Mouse (Mus musculus): ENCODE results near the gene Slit3.

The Slit3 gene

DNA sequence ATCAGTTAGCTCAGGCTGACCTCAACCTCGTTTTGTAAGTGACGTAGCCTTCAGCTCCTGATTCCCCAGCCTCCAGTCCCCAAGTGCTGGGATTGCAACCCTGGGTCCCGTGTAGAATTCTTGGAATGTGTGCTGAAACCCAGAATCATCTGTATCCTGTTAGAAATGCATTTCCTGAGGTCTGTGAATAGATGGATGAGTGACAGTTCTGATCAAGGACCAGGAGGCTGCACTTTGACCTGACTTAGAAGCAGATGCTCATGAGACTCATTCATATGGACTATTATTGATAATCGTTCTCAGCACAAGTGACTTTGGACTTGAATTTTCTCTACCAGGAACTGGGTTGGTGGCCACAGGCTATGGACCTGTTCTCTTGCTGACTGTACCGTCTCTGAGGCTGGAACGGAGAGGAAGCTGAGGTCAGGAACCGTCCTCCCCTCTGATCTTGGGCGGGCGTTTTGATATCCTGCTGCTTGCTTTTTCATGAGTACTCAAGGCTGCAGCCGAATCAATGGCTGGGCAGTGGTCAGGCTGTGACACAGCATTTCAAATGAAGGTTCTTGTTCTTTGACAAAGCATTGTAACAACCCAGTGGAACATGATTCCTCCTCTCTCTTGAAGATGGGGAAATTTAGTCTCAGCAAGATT is 401.9 kb downstream of the Slit3 start:
- no peak for DNase-seq (ENCODE audit: low spot score in 2 of 2)

DNA sequence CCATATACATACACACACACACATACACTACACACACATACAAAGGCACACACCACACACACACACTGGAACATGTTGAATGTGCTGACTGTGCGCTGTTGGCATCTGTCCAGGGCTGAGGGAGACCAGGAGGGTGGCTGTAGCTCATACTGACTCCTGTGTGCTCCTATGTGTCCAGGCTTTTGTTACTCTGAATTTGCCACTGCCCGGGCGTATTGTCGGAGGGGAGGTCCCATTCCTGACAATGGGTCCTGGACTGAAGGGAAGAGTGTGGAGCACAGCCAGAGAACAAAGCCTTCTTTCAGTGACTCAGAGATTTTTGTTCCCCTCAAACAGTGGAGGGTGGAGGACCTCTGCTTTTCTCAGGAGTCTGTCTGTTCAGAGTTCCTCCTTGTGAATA is 402.7 kb downstream of the Slit3 start:
- DNase-seq (ENCODE audit: low spot score in 2 of 2), result no peak

GRCm38 (mm10) chr11:35526219-35526762 is 405.3 kb downstream of the Slit3 start:
- DNase-seq (ENCODE audit: low spot score in 2 of 2), result no peak

DNA sequence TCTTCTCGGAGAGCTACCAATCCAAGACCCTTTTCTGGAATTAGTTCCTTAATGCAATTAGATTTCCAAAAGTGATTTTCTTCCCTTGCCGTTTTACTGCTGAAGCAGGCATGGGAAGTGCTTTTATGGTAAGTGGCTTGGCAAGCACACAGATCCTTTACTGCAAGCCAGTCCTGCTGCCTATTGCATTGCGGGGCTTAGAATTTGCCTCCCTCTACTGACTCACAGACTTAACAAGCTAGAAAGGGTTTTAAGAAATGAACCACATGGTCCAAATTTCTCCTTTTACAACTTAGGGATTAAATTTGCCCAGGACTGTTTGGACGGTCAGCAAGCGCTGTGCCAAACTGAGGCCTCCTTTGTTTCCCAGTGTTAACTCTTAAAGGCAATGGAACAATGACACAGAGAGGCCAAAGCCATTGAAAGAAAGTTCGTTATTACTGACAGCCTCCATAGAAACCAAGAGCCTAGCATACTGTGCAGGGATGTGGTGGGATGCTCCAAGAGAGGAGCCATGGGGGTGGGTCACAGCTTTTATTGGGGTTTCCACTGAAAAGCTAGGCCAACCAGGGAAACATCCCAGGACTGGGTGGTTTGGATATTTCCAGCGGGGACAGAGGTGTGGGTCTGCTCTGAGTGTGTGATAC is 406.9 kb downstream of the Slit3 start:
- no peak for DNase-seq (ENCODE audit: low spot score in 2 of 2)

GRCm38 (mm10) chr11:35535027-35535426 is 414.0 kb downstream of the Slit3 start:
- DNase-seq (ENCODE audit: low spot score in 2 of 2), result no peak

- DNase-seq (ENCODE audit: low spot score in 2 of 2), result no peak
Measured at GRCm38 (mm10) chr11:35537128-35538088, 416.4 kb downstream of the Slit3 start.

- DNase-seq (ENCODE audit: low spot score in 2 of 2), result no peak
Measured at GRCm38 (mm10) chr11:35542731-35543130, 421.7 kb downstream of the Slit3 start.

DNA sequence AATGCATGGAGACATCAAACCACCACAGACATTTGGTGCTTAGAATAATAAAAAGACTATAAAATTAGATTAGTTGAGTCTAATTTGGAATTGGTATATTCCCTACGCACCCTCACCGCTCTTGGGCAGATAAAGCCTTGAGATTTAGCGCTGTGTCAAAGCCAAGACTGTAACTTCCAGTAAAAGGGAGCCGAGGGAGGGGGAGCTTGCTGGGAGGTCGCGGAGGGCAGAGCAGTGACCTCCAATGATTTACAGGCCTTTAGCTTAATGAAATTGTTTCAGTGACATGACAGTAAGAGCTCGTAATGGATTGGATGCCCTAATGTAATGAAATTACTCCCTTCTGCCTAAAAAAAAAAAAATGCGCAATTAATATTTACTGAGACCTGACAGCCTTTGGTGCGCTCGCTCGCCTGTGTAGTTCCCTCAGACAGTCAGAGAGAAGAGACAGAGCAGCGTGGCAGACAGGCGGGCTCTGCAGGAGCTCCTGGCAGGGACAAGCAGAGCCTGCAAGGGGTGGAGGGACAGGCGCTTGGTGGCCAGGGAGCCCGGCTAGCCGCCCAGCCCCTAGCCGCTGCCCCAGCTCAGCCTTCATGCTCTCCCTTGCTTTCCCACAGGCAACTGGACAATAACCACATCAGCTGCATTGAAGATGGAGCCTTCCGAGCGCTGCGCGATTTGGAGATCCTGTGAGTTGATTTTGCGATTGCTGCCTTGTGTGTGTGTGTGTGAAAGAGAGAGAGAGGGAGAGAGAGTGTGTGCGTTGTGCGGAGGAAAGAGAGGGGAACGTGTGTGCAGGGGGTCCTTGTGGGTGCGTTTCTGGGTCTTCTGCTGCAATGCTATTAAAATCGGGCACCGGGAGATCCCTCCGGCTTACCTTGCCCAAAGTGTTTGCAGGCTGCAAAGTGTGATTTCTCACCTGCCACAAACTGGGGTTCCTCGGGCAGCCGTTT is 423.4 kb downstream of the Slit3 start:
- no peak for DNase-seq (ENCODE audit: low spot score in 2 of 2)

- DNase-seq (ENCODE audit: low spot score in 2 of 2), result no peak
Measured at GRCm38 (mm10) chr11:35546081-35546822, 425.2 kb downstream of the Slit3 start.

GRCm38 (mm10) chr11:35550036-35550435 is 429.0 kb downstream of the Slit3 start:
- no peak for DNase-seq (ENCODE audit: low spot score in 2 of 2)

DNA sequence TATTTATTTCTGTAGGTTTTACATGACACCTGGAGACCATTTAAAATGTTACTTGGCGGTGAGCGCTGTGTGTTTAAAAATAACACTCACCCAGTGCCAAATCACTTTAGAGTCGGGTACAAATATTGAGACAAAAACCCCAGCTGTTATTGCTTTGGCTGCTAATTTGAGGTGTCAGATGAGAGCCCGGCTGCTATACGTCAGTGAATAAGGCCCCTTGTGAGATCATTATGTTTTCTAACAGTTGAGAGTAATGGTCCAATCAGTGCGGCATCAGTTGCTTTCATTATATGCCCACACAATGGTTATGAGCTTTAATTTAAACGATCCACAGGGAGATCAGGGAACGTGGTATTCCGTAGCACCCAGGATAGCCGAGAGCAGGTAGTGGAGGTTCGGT is 435.2 kb downstream of the Slit3 start:
- DNase-seq (ENCODE audit: low spot score in 2 of 2), result no peak

DNA sequence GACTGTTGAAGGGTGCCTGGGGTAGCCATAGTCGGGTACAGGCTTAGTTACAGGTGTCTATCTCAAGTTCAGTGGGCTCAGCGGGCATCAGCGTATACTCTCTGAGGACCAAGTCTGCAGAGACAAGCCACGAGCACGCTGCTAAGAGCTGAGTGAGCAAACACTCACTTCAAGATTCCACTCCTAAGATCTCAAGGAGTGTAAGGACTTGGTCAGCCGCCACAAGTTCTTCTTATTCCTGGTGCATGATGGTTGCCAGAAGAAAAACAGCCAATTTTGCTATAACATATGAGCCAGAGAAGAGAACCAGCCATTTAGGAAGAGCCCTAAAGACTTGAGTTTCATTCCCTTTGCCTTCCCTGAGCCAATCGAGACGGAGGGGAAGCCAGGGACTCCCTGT is 436.5 kb downstream of the Slit3 start:
- no peak for DNase-seq (ENCODE audit: low spot score in 2 of 2)

DNA sequence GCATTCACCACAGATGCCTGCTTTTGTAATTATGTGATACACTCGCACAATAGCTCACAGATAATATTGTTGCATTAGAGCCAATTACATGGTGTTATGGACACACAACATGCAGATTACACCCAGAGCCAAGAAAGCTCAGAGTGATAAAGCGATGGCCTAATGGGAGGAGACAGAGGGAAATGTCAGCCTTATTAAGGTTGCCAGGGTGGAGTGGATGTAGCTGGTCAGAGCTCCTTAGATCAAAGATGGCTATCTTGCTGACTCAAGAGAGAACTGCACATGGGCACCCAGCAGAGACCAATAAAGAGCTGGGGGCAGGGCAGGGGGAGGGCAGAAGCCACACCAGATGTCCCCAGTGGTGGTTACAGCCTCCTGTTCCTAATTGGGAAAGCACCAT is 437.3 kb downstream of the Slit3 start:
- no peak for DNase-seq (ENCODE audit: low spot score in 2 of 2)

DNA sequence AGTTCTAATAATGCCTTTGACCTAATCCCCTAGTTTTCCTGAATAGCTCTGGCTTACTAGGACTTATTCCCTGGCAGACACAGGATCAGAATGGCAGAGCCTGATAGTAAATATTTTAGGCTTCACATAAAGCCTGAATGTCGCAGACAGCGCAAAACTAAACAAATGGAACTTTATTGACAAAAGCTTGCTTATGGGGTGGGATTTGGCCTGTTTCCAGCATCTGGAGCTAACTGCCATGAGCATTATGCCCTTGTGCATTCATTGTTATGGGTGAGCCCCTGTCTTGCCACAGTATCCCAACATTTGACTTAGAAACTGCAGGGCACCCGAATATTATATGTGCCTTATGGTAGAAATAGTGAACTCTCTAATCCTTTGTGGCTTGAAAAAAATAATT is 438.4 kb downstream of the Slit3 start:
- DNase-seq (ENCODE audit: low spot score in 2 of 2), result no peak

GRCm38 (mm10) chr11:35561760-35562159 is 440.7 kb downstream of the Slit3 start:
- no peak for DNase-seq (ENCODE audit: low spot score in 2 of 2)

DNA sequence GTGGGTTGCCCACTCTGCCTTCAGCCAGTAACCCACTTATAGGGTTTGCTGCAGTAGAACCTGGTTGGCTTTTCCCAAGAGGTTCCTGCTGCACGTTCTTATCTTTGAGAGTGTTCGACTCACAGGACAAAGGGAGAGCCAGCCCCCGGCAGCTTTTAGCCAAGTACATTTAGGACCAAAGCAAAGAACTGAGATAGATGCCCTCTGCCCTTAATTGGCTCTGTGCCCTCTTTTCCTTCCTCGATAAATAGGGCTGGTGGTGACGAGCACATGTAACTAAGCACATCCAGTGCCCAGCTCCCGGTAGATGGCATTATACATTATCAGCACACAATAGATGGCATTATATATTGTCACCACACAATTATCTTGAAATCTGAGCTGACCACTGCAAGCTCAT is 444.3 kb downstream of the Slit3 start:
- no peak for DNase-seq (ENCODE audit: low spot score in 2 of 2)

DNA sequence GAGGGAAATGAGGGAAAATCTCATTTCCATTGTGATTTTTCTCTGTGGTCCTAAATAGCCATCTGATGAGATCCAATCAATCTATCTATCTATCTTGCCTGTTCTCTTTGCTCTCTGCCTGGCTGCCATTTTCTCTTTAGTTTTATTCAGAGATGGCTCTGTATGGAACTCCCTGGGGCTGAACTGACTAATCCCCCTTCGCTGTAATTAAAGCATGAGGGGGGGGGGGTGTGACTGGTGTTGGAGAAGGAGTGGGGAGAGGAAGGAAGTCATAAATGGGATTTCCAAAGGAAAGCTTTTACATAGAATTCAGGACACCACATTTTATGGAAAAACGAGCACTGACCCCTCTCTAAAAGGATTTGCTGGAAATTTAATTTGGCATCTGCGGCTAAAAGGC is 445.7 kb downstream of the Slit3 start:
- DNase-seq (ENCODE audit: low spot score in 2 of 2), result no peak

DNA sequence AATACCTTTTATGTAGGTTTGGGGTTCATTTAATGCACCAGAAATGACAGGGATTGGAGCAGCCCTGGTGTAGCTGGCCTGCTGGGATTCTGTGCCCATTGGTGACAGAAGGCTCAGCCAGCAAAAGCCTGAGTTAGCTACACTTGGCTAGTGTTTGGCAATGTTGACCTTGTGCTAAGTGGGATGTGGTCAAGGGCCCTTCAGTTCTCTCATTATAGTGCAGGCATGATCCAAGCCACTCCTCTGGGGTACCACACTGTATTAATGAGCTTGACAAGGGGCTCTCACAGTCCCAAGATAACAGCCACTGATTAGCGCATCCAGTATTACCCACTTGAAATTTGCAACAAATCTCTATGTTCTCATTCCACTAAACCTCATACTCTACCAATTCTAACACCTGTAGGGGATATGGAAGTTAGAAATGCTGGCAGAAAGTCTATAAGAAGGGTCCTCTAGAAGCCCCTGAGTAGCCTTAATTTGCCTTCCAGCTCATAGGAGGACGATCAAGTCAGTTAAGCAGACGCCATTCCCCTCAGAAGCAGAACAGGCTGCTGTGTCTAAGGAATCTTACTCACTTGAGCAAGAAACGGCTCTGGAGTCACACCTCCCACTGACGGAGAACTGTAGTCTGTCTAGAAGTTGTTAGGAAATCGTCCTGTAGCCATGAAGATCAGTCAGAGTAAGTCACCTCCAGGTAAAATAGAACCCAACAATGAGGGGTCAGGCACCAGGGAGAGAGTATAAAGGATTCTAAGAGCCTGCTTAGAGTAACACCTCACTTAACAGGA is 448.3 kb downstream of the Slit3 start:
- DNase-seq (ENCODE audit: low spot score in 2 of 2), result no peak

GRCm38 (mm10) chr11:35569957-35570356 is 448.9 kb downstream of the Slit3 start:
- DNase-seq (ENCODE audit: low spot score in 2 of 2), result no peak

GRCm38 (mm10) chr11:35571910-35572309 is 450.9 kb downstream of the Slit3 start:
- no peak for DNase-seq (ENCODE audit: low spot score in 2 of 2)

All from spleen, postnatal 10 days (tissue).